Mouse (Mus musculus) spleen, embryonic (tissue): ENCODE results near the gene Rgl2.
"Not testable (repeated sequence)": the region's sequence is repeated elsewhere in the genome, so short reads cannot be mapped to it uniquely, and the experiment has no call there.

Experiments used
- CTCF ChIA-PET: fragments of 350-600 bp; sonication (Branson Sonifier 250); formaldehyde crosslinking; loops from one replicate; lab custom pipeline; 2022; lab: Charles Lee

The Rgl2 gene

GRCm38 (mm10) chr17:33929371-33930279 is at the start of gene Rgl2:
Gene Rgl2 (plus strand): TSS chr17:33929543.
- CTCF ChIA-PET, result interaction anchor here (1.5 kb wide), 1 partner anchor 10 kb away, joined by 3 read pairs; the partner anchor contains the start of gene Pfdn6

DNA sequence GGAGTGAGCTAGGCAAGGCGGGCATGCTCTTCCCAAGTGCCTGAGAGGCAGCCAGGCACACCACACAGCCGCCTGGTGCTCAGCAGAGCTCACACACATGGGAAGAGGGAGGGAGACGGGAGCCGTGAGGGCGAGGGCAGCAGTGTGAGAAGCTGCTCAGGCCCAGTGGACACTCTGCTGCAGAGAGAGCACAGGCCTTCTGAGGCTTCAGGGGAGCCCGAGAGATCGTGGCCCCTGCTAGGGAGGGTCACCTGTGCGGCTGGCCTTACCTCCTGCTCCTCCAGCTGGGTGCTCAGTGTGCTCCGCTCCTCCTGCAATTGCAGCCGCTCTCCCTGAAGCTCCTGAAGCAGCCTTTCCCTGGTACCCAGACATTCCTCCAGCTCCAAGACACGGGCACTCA is 45.0 kb upstream of the Rgl2 start:
- CTCF ChIA-PET, result not testable (repeated sequence)

- CTCF ChIA-PET, result not testable (repeated sequence)
Measured at GRCm38 (mm10) chr17:33887802-33888201, 41.5 kb upstream of the Rgl2 start.

DNA sequence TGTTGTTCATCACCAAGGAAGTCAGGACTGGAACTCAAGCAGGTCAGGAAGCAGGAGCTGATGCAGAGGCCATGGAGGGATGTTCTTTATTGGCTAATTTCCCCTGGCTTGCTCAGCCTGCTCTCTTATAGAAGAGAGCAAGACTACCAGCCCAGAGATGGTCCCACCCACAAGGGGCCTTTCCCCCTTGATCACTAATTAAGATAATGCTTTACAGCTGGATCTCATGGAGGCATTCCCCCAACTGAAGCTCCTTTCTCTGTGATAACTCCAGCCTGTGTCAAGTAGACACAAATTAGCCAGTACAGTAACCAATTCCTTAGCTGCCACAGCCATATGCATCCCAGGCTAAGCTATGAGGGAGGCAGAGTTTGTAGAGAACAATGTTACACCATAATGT is 41.1 kb upstream of the Rgl2 start:
- CTCF ChIA-PET, result not testable (repeated sequence)

GRCm38 (mm10) chr17:33889941-33890532 is 39.3 kb upstream of the Rgl2 start:
- CTCF ChIA-PET, result not testable (repeated sequence)

DNA sequence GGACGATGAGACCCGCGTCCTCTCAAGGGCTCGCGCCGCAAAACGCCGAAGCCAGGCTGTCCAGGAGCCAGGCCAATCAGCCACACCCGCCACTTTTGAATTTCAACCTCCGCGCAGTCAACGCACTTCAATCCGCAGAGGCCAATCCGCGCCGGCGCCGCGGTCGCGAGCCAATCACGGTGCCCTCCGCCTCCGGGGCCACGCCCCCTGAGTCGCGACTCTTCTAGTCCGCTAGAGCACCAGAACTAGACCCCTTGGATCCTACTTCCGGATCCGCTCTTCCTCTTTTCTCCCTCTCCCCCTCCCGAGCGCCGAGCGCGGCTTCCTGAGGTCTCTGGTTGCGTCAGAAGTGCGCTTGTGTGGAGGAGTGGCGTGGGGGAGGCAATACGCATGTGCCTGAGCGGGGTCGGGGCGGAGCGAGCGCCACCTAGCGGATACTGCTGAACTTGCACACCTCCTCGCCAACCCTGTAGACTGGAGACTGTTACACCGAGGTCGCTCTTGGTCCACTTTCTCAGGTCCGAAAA is 38.7 kb upstream of the Rgl2 start, which contains the start of gene Kifc1:
TSS of gene Kifc1 (minus strand) at position 129 of the 527 bp plus-strand sequence.
- CTCF ChIA-PET, result no interaction called here

GRCm38 (mm10) chr17:33891357-33891756 is 38.0 kb upstream of the Rgl2 start:
- CTCF ChIA-PET, result no interaction called here

GRCm38 (mm10) chr17:33891892-33892291 is 37.5 kb upstream of the Rgl2 start:
- CTCF ChIA-PET, result not testable (repeated sequence)

DNA sequence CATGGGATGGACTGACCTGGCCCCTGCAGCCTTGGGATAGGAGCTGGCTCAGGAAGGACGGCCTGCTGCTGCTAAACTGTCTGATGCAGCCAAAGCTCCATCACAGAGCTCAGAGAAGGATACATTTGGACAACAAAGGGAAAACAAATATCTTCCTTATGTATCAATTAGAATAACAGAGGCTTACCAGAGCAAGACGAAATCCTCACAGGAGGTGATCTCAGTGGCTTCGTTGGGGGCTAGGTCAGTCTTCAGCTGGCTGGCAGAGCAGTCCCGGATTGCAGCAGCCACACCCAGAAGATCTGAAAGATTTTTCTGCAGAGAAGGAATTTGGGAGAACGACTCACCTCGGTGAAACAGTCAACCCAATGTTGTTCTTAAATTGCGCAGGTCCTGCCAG is 36.9 kb upstream of the Rgl2 start:
- CTCF ChIA-PET, result no interaction called here

DNA sequence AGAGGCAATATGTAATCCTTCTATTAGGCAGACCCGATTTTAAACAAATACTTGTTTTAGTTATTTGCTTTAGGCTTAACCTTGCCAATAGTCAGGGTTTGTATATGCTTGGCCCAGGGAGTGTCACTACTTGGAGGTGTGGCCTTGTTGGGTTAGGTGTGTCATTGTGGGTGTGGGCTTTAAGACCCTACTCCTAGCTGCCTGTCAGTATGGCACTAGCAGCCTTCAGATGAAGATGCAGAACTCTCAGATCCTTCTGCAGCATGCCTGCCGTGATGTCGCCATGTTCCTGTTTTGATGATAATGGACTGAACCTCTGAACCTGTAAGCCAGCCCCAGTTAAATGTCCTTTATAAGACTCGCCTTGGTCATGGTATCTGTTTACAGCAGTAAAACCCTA is 36.3 kb upstream of the Rgl2 start:
- CTCF ChIA-PET, result interaction anchor here (0.7 kb wide), 1 partner anchor 30 kb away, joined by 3 read pairs; no protein-coding TSS in a partner anchor

DNA sequence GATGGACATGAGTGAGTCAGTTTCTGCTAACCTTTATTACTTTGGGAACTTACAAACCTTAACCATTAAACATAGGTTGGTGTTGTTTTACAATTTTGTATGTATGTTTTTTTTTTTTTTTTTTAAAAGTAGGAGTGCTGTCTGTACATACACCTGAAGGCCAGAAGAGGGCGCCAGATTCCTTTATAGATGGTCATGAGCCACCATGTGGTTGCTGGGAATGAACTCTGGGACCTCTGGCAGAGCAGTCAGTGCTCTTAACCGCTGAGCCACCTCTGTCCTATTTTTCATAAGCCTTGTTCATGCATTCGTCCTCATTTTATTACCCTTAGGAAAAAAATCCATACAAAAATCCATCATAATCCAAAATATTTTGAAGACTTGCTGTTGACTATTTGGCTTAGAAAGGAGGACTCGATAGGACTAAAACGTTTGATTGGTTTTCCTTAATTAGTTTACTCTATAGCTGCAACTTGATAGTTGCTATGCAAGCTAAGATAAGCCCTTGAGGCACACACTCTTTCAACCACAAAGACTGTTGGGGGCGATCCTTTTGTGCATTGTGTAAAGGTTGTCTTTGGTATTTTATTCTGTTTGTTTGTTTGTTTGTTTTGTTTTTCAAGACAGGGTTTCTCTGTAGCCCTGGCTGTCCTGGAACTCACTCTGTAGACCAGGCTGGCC is 32.1 kb upstream of the Rgl2 start:
- CTCF ChIA-PET, result interaction anchor here (0.7 to 1.3 kb wide), 6 partner anchors 10 to 28 kb away, joined by 3 to 11 read pairs (median 4); no protein-coding TSS in a partner anchor

- CTCF ChIA-PET, result interaction anchor here (0.8 to 1.3 kb wide), 4 partner anchors 9 to 27 kb away, joined by 3 read pairs; partner anchors contain the start of genes Tapbp and Zbtb22
Measured at GRCm38 (mm10) chr17:33898193-33898592, 31.1 kb upstream of the Rgl2 start.

DNA sequence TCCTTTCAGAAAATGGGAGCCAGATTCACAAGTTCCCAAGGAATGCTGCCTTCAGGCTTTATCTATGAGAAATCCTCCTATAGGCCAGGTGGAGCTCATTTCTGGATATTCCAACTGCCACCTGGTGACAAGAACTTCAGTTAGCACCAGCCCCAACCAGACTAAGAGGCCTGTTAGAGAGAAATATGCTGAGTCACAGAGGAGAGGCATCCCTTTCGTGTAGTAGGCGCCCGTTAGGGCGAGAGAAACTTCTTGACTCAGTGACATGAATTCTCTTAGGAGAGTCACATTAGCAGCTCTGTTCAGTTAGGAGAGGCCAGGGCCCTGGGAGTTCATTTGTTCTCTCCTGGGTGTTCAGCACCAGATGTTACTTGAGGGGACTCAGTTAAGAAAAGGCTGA is 29.7 kb upstream of the Rgl2 start:
- CTCF ChIA-PET, result no interaction called here

- CTCF ChIA-PET, result interaction anchor here (0.7 kb wide), 1 partner anchor 200 kb away, joined by 14 read pairs; no protein-coding TSS in a partner anchor
Measured at GRCm38 (mm10) chr17:33900281-33900988, 28.9 kb upstream of the Rgl2 start.

- CTCF ChIA-PET, result no interaction called here
Measured at GRCm38 (mm10) chr17:33900989-33901314, 28.4 kb upstream of the Rgl2 start.

- CTCF ChIA-PET, result interaction anchor here (0.6 kb wide), 1 partner anchor 250 kb away, joined by 3 read pairs; no protein-coding TSS in a partner anchor
Measured at GRCm38 (mm10) chr17:33901653-33902052, 27.7 kb upstream of the Rgl2 start.

DNA sequence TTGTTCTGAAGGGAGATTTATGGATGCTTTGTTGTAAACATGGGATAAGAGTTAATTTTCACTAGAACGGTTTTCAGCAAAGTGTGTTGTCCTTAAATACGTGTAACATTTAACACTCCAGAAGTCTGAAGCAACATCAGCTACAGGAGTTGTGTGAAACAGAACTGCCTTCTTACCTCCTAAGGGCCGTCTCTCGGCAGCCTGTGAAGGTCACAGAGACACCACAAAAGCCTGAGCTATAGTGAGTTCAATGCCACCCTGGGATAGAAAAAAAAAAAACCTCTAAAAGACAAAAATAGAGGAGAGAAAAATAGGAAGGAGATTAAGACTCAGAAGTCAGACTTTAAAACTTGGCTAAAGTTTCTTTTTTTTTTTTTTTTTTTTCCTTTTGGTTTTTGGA is 27.3 kb upstream of the Rgl2 start:
- CTCF ChIA-PET, result interaction anchor here (0.5 to 0.6 kb wide), 2 partner anchors 67 to 249 kb away, joined by 3 read pairs; no protein-coding TSS in a partner anchor

- CTCF ChIA-PET, result interaction anchor here (0.5 kb wide), 1 partner anchor 68 kb away, joined by 3 read pairs; no protein-coding TSS in a partner anchor
Measured at GRCm38 (mm10) chr17:33902491-33902890, 26.9 kb upstream of the Rgl2 start.

DNA sequence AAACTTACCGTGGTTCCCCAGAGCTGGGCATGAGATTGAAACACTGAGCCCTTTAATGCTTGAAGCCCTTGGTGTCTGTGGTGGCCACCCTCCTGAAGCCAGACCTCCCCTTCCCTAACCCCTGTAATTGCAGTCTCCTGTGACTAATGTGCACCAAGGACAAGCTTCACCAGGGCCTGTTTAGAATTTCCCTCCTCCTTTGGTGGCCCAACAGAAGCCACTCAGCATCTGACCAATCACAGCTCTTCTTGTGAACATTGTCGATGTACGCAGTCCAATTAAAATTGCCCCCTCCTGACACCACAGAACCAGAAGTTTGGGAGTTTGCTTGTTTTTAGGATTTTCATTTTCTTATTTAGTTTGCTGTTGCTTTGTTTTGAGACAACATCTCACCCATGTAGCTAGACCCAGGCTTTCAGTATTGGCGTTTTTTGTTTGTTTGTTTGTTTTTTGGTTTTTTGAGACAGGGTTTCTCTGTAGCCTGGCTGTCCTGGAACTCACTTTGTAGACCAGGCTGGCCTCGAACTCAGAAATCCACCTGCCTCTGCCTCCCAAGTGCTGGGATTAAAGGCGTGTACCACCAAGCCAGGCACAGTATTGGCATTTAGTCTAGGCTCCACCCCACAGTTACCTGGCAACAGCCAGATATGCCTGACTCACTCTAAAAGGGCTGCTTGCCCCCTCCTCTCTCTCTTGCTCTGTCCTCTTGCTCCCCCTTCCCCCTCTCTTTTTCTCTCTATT is 25.3 kb upstream of the Rgl2 start:
- CTCF ChIA-PET, result not testable (repeated sequence)

GRCm38 (mm10) chr17:33904835-33905234 is 24.5 kb upstream of the Rgl2 start, which contains the start of gene Platr17:
Gene Platr17 (plus strand): TSS chr17:33905135.
- CTCF ChIA-PET, result not testable (repeated sequence)
